25 mouse cellular contexts compared by ENCODE assay signal in genomic region chr12:12650309-12650708, GRCm38 (mm10).
"Had no signal": no experiment of that assay in that cellular context is flagged by ENCODE, and none has a peak within 500 bp of the region (broad histone marks: within the 10 kb centered on the region; RNA-seq: fewer than 3 reads in every experiment).

No protein-coding gene starts in this region.

- H3K27ac ChIP-seq: gastrocnemius, adult 2 months; heart, embryonic 13.5 days; heart, embryonic 15.5 days; hindbrain, embryonic 10.5 days; hindbrain, embryonic 12.5 days; hindbrain, embryonic 14.5 days; intestine, embryonic 15.5 days; layer of hippocampus, adult 2 months; left cerebral cortex, adult 2 months; limb, embryonic 10.5 days; limb, embryonic 12.5 days had no signal

- H3K4me1 ChIP-seq: heart, embryonic 15.5 days had no signal

- ATAC-seq: hindbrain, embryonic 16.5 days; inflammation-experienced regulatory T-cells, adult 6 months; intestine, embryonic 15.5 days; intestine, postnatal 0 days had no signal

- H3K9me3 ChIP-seq: heart, embryonic 13.5 days; heart, embryonic 15.5 days; hindbrain, embryonic 10.5 days; hindbrain, embryonic 12.5 days; intestine, embryonic 15.5 days; limb, embryonic 10.5 days; limb, embryonic 12.5 days had no signal

- DNase-seq: gastrocnemius, adult 2 months; gastrocnemius, postnatal 10 days; gastrocnemius, postnatal 25 days; heart, adult 18-20 months; heart, postnatal 14 days; heart, postnatal 36 days; kidney, adult 18-20 months; kidney, adult 8-10 months; kidney, postnatal 10 days; kidney, postnatal 25 days; kidney, postnatal 4 days; liver had no signal

- H3K4me3 ChIP-seq: gastrocnemius, adult 2 months; heart, embryonic 13.5 days; heart, embryonic 15.5 days; hindbrain, embryonic 10.5 days; hindbrain, embryonic 12.5 days; intestine, embryonic 15.5 days; layer of hippocampus, adult 2 months; left cerebral cortex, adult 2 months; limb, embryonic 10.5 days; limb, embryonic 12.5 days had no signal

- H3K27me3 ChIP-seq: heart, embryonic 13.5 days; heart, embryonic 15.5 days; hindbrain, embryonic 12.5 days; intestine, embryonic 15.5 days; limb, embryonic 12.5 days had no signal

- H3K36me3 ChIP-seq: heart, embryonic 13.5 days; heart, embryonic 15.5 days; hindbrain, embryonic 10.5 days; hindbrain, embryonic 12.5 days; intestine, embryonic 15.5 days; limb, embryonic 10.5 days; limb, embryonic 12.5 days had no signal
